Mouse (Mus musculus) ES-Bruce4 (cell line): Measurements from ENCODE around the gene Spdef. TPM values are rescaled to one million over a fixed set of nuclear protein-coding genes. Genes with fewer than 3 reads are reported as not detected.

Experiments used
- H3K27ac ChIP-seq: 2 replicates; pipeline ENCODE4 v1.5.1; 2012; ENCODE audit warnings: low read length, inconsistent platforms; ENCODE audit not compliant: insufficient read depth
- H3K27me3 ChIP-seq: 2 replicates; pipeline ENCODE4 v1.6.1; 2012; ENCODE audit warnings: mild to moderate bottlenecking, low read length, inconsistent platforms; ENCODE audit not compliant: control insufficient read depth, poor library complexity, insufficient read depth, severe bottlenecking
- H3K36me3 ChIP-seq: 2 replicates; pipeline ENCODE4 v1.6.1; 2012; ENCODE audit warnings: inconsistent platforms, mild to moderate bottlenecking, low read length, moderate library complexity; ENCODE audit not compliant: control insufficient read depth, poor library complexity, insufficient read depth, severe bottlenecking
- H3K4me1 ChIP-seq: one replicate; pipeline ENCODE4 v1.8.1; 2011; ENCODE audit warnings: low read length; ENCODE audit not compliant: control insufficient read depth, insufficient read depth
- H3K4me3 ChIP-seq: 2 replicates; pipeline ENCODE4 v1.5.1; 2011; ENCODE audit warnings: low read depth, mild to moderate bottlenecking, low read length
- H3K9ac ChIP-seq: 2 replicates; pipeline ENCODE4 v1.6.1; 2012; ENCODE audit warnings: low read depth, mild to moderate bottlenecking, inconsistent platforms; ENCODE audit not compliant: poor library complexity, severe bottlenecking
- H3K9me3 ChIP-seq: replicated peaks from 2 replicates; pipeline ENCODE4 v1.6.1; 2012; ENCODE audit warnings: mild to moderate bottlenecking, low read length, inconsistent platforms; ENCODE audit not compliant: control insufficient read depth, poor library complexity, insufficient read depth, severe bottlenecking
- CTCF ChIP-seq: IDR thresholded peaks from one replicate; pipeline ENCODE4 v1.8.1; 2011; ENCODE audit warnings: low read depth, low read length
- EP300 ChIP-seq: IDR thresholded peaks from 2 replicates; pipeline ENCODE4 v1.6.1; 2011; ENCODE audit warnings: low read depth, low read length; ENCODE audit not compliant: insufficient read depth
- POLR2A ChIP-seq: IDR thresholded peaks from one replicate; pipeline ENCODE4 v1.8.1; 2011; ENCODE audit warnings: low read length; ENCODE audit not compliant: insufficient read depth
- polyA plus RNA-seq: library from polyadenylated mRNA; stranded (reverse); fragments of >200 nt; gene quantifications from 2 replicates; pipeline ENCODE4 v1.2.4, GENCODE M21; 2011; ENCODE audit warnings: low read depth; ENCODE audit not compliant: missing spikeins, insufficient read depth, insufficient read length

Gene Spdef
- polyA plus RNA-seq, 1 experiment, result 1.2 TPM

- Histone ChIP-seq H3K36me3 (no peaks in the 10 kb centered on the region), H3K9me3 (no peaks in the 10 kb centered on the region), H3K27me3 (no peaks in the 10 kb centered on the region), H3K4me1 (peaks cover 9% of the 10 kb centered on the region), H3K4me3 (no peak overlapping the region), H3K9ac (no peak overlapping the region), H3K27ac (no peak overlapping the region)
- TF ChIP-seq POLR2A (no peak), EP300 (no peak), CTCF (no peak)
Observed at GRCm38 (mm10) chr17:27721125-27721664, 7.6 kb downstream of the Spdef start.

- TF ChIP-seq CTCF (no peak), EP300 (no peak), POLR2A (no peak)
Observed at GRCm38 (mm10) chr17:27720326-27720725, 8.4 kb downstream of the Spdef start.

GRCm38 (mm10) chr17:27719663-27720062 is 9.1 kb downstream of the Spdef start:
- Histone ChIP-seq H3K9ac (no peak overlapping the region), H3K27me3 (no peaks in the 10 kb centered on the region), H3K4me1 (peaks cover 4% of the 10 kb centered on the region), H3K27ac (no peak overlapping the region), H3K36me3 (no peaks in the 10 kb centered on the region), H3K9me3 (no peaks in the 10 kb centered on the region), H3K4me3 (peak overlapping the region; percentile 12; the same call in 1 of the 2 replicates)
- TF ChIP-seq POLR2A, result no peak
- TF ChIP-seq EP300, result no peak
- TF ChIP-seq CTCF, result no peak

More at GRCm38 (mm10) chr17:27720326-27720725, 8.4 kb downstream of the Spdef start:
- H3K4me1 ChIP-seq, result peaks cover 4% of the 10 kb centered on the region
- no peaks in the 10 kb centered on the region for H3K36me3 ChIP-seq
- no peaks in the 10 kb centered on the region for H3K27me3 ChIP-seq
- peak overlapping the region; percentile 12; the same call in 1 of the 2 replicates for H3K4me3 ChIP-seq
- H3K9ac ChIP-seq, result no peak overlapping the region
- H3K9me3 ChIP-seq, result no peaks in the 10 kb centered on the region
- no peak overlapping the region for H3K27ac ChIP-seq

GRCm38 (mm10) chr17:27718250-27718649 is 10.5 kb downstream of the Spdef start:
- peaks cover 4% of the 10 kb centered on the region for H3K4me1 ChIP-seq
- H3K36me3 ChIP-seq, result no peaks in the 10 kb centered on the region
- H3K27ac ChIP-seq, result no peak overlapping the region
- no peaks in the 10 kb centered on the region for H3K9me3 ChIP-seq
- no peak overlapping the region for H3K9ac ChIP-seq
- H3K4me3 ChIP-seq, result no peak overlapping the region
- TF ChIP-seq CTCF, result no peak
- H3K27me3 ChIP-seq, result no peaks in the 10 kb centered on the region

- Histone ChIP-seq H3K9ac (peak overlapping the region; percentile 10), H3K4me3 (peak overlapping the region; percentile 64), H3K4me1 (peaks cover 4% of the 10 kb centered on the region), H3K27ac (no peak overlapping the region), H3K36me3 (no peaks in the 10 kb centered on the region), H3K27me3 (no peaks in the 10 kb centered on the region), H3K9me3 (no peaks in the 10 kb centered on the region)
- no peak for TF ChIP-seq POLR2A
- no peak for TF ChIP-seq CTCF
- TF ChIP-seq EP300, result no peak
Observed at GRCm38 (mm10) chr17:27716804-27717203, 12.0 kb downstream of the Spdef start.

- no peaks in the 10 kb centered on the region for H3K36me3 ChIP-seq
- no peaks in the 10 kb centered on the region for H3K9me3 ChIP-seq
- H3K9ac ChIP-seq, result no peak overlapping the region
- no peak overlapping the region for H3K4me3 ChIP-seq
- H3K4me1 ChIP-seq, result peaks cover 12% of the 10 kb centered on the region
- no peaks in the 10 kb centered on the region for H3K27me3 ChIP-seq
- no peak overlapping the region for H3K27ac ChIP-seq
- no peak for TF ChIP-seq EP300
- TF ChIP-seq CTCF, result no peak
- TF ChIP-seq POLR2A, result no peak
Observed at GRCm38 (mm10) chr17:27712832-27713231, 15.9 kb downstream of the Spdef start.

GRCm38 (mm10) chr17:27709650-27710049 is 19.1 kb downstream of the Spdef start:
- Histone ChIP-seq H3K27ac (no peak overlapping the region), H3K9me3 (no peaks in the 10 kb centered on the region), H3K4me1 (peaks cover 13% of the 10 kb centered on the region), H3K36me3 (no peaks in the 10 kb centered on the region), H3K9ac (no peak overlapping the region), H3K27me3 (no peaks in the 10 kb centered on the region), H3K4me3 (no peak overlapping the region)
- no peak for TF ChIP-seq POLR2A
- TF ChIP-seq CTCF, result no peak
- TF ChIP-seq EP300, result no peak
